Mouse (Mus musculus) ES-Bruce4 (cell line): Measurements from ENCODE around the gene Tmem132c. TPM values are rescaled to one million over a fixed set of nuclear protein-coding genes. Genes with fewer than 3 reads are reported as not detected.

Experiments
- H3K27ac ChIP-seq: 2 replicates; pipeline ENCODE4 v1.5.1; 2012; ENCODE audit warnings: low read length, inconsistent platforms; ENCODE audit not compliant: insufficient read depth
- H3K27me3 ChIP-seq: 2 replicates; pipeline ENCODE4 v1.6.1; 2012; ENCODE audit warnings: mild to moderate bottlenecking, low read length, inconsistent platforms; ENCODE audit not compliant: control insufficient read depth, poor library complexity, insufficient read depth, severe bottlenecking
- H3K36me3 ChIP-seq: 2 replicates; pipeline ENCODE4 v1.6.1; 2012; ENCODE audit warnings: inconsistent platforms, mild to moderate bottlenecking, low read length, moderate library complexity; ENCODE audit not compliant: control insufficient read depth, poor library complexity, insufficient read depth, severe bottlenecking
- H3K4me1 ChIP-seq: one replicate; pipeline ENCODE4 v1.8.1; 2011; ENCODE audit warnings: low read length; ENCODE audit not compliant: control insufficient read depth, insufficient read depth
- H3K4me3 ChIP-seq: 2 replicates; pipeline ENCODE4 v1.5.1; 2011; ENCODE audit warnings: low read depth, mild to moderate bottlenecking, low read length
- H3K9ac ChIP-seq: 2 replicates; pipeline ENCODE4 v1.6.1; 2012; ENCODE audit warnings: low read depth, mild to moderate bottlenecking, inconsistent platforms; ENCODE audit not compliant: poor library complexity, severe bottlenecking
- H3K9me3 ChIP-seq: replicated peaks from 2 replicates; pipeline ENCODE4 v1.6.1; 2012; ENCODE audit warnings: mild to moderate bottlenecking, low read length, inconsistent platforms; ENCODE audit not compliant: control insufficient read depth, poor library complexity, insufficient read depth, severe bottlenecking
- CTCF ChIP-seq: IDR thresholded peaks from one replicate; pipeline ENCODE4 v1.8.1; 2011; ENCODE audit warnings: low read depth, low read length
- EP300 ChIP-seq: IDR thresholded peaks from 2 replicates; pipeline ENCODE4 v1.6.1; 2011; ENCODE audit warnings: low read depth, low read length; ENCODE audit not compliant: insufficient read depth
- POLR2A ChIP-seq: IDR thresholded peaks from one replicate; pipeline ENCODE4 v1.8.1; 2011; ENCODE audit warnings: low read length; ENCODE audit not compliant: insufficient read depth
- polyA plus RNA-seq: library from polyadenylated mRNA; stranded (reverse); fragments of >200 nt; gene quantifications from 2 replicates; pipeline ENCODE4 v1.2.4, GENCODE M21; 2011; ENCODE audit warnings: low read depth; ENCODE audit not compliant: missing spikeins, insufficient read depth, insufficient read length

Gene Tmem132c
- polyA plus RNA-seq, 1 experiment, result 3.1 TPM

GRCm38 (mm10) chr5:127612397-127612796 lies 370.8 kb downstream of the Tmem132c start:
- TF ChIP-seq POLR2A (no peak), CTCF (no peak), EP300 (no peak)
- no peak overlapping the region for H3K9ac ChIP-seq

More at GRCm38 (mm10) chr5:127612397-127612796, 370.8 kb downstream of the Tmem132c start:
- Histone ChIP-seq H3K27me3 (no peaks in the 10 kb centered on the region), H3K4me3 (no peak overlapping the region), H3K9me3 (no peaks in the 10 kb centered on the region), H3K36me3 (peaks cover 9% of the 10 kb centered on the region), H3K4me1 (peaks cover 3% of the 10 kb centered on the region), H3K27ac (no peak overlapping the region)
